Mouse (Mus musculus): ENCODE results near the gene Rad54l. TPM values are rescaled to one million over a fixed set of nuclear protein-coding genes. Genes with fewer than 3 reads are reported as not detected.

Gene Rad54l
- total RNA-seq, 2 experiments from 2014 or later = 0.81 to 1.5 TPM

Other genes starting within 250 kb of the Rad54l start
- not detected for gene Kncn, start 239.3 kb downstream of the Rad54l start, total RNA-seq (2021)
- not detected for gene 6430628N08Rik, start 233.0 kb downstream of the Rad54l start, total RNA-seq (2021)
- gene Dmbx1, start 183.8 kb downstream of the Rad54l start, total RNA-seq (2021) = not detected
- gene Faah, start 105.8 kb downstream of the Rad54l start, total RNA-seq (2021) = under 1 TPM; 0.53 to 0.78 TPM
- 10 to 100 TPM; 24.4 to 25.6 TPM for gene Nsun4, start 69.8 kb downstream of the Rad54l start, total RNA-seq (2021)
- 1,000 to 10,000 TPM; 1,830 to 1,899 TPM for gene Uqcrh, start 48.6 kb downstream of the Rad54l start, total RNA-seq (2021)
- gene Lrrc41, start 48.4 kb downstream of the Rad54l start, total RNA-seq (2021) = 10 to 100 TPM; 30.7 to 31.5 TPM
- gene Pomgnt1, start 150 bp upstream of the Rad54l start, total RNA-seq (2021) = 10 to 100 TPM; 69.3 to 74.1 TPM
- 1 to 10 TPM; 3.7 to 5.5 TPM for gene Lurap1, start 27.6 kb upstream of the Rad54l start, total RNA-seq (2021)
- gene Tspan1, start 43.9 kb upstream of the Rad54l start, total RNA-seq (2021) = under 1 TPM in 1 of 2 experiments, not detected in 1; 0.36 TPM
- not detected for gene 1700042G07Rik, start 49.7 kb upstream of the Rad54l start, total RNA-seq (2021)
- 1 to 10 TPM; 1.1 to 3.7 TPM for gene Gm49337, start 49.7 kb upstream of the Rad54l start, total RNA-seq (2021)
- 10 to 100 TPM; 18.3 to 18.9 TPM for gene Pik3r3, start 97.9 kb upstream of the Rad54l start, total RNA-seq (2021)

All from heart, postnatal 14 days (tissue).